Mouse (Mus musculus) MEL (cell line): ENCODE measurements around the gene Tspan11. TPM values are rescaled to one million over a fixed set of nuclear protein-coding genes. Genes with fewer than 3 reads are reported as not detected.

Experiments
- DNase-seq: peaks from one replicate; pipeline ENCODE4 v3.0.0; 2011; ENCODE audit warnings: low read depth, low spot score
- H3K27ac ChIP-seq: 2 replicates; pipeline ENCODE4 v1.5.1; 2012; ENCODE audit warnings: low read depth, mild to moderate bottlenecking, control low read depth, low read length, moderate library complexity; ENCODE audit not compliant: control insufficient read depth
- H3K27me3 ChIP-seq, 2 experiments: fragments of 150-350 bp in 1 of 2; sonication (generic) in 1 of 2; 2 replicates each; pipeline ENCODE4 v1.6.1; 2012; ENCODE audit warnings: low read length in 2 of 2, mild to moderate bottlenecking in 2 of 2, improper control_type of control experiment in 1 of 2, moderate library complexity in 1 of 2; ENCODE audit not compliant: insufficient read depth in 2 of 2, control insufficient read depth in 1 of 2
- H3K36me3 ChIP-seq, 2 experiments: 2 replicates each; pipeline ENCODE4 v1.6.1; 2012 to 2014; ENCODE audit warnings: low read length in 2 of 2, improper control_type of control experiment in 1 of 2, inconsistent platforms in 1 of 2, mild to moderate bottlenecking in 1 of 2; ENCODE audit not compliant: insufficient read depth in 2 of 2, control insufficient read depth in 1 of 2
- H3K4me1 ChIP-seq, 2 experiments: fragments of 150-350 bp in 1 of 2; sonication (generic) in 1 of 2; 2 replicates each; pipeline ENCODE4 v1.6.1; 2012; ENCODE audit warnings: low read length in 2 of 2, improper control_type of control experiment in 1 of 2, mild to moderate bottlenecking in 1 of 2; ENCODE audit not compliant: insufficient read depth in 2 of 2, control insufficient read depth in 1 of 2
- H3K4me3 ChIP-seq, 2 experiments: fragments of 150-350 bp in 1 of 2; sonication (generic) in 1 of 2; 2 replicates each; pipeline ENCODE4 v1.5.1; 2012; ENCODE audit warnings: low read depth in 2 of 2, low read length in 2 of 2, mild to moderate bottlenecking in 2 of 2, moderate library complexity in 2 of 2, control low read depth in 1 of 2, improper control_type of control experiment in 1 of 2; ENCODE audit not compliant: control insufficient read depth in 1 of 2, insufficient read depth in 1 of 2
- H3K79me2 ChIP-seq: 2 replicates; pipeline ENCODE4 v1.6.1; 2012; ENCODE audit warnings: mild to moderate bottlenecking, low read length, moderate library complexity; ENCODE audit not compliant: control insufficient read depth, poor library complexity, insufficient read depth
- H3K9ac ChIP-seq: 2 replicates; pipeline ENCODE4 v1.6.1; 2012; ENCODE audit warnings: low read depth, mild to moderate bottlenecking, control low read depth, low read length, moderate library complexity; ENCODE audit not compliant: control insufficient read depth, poor library complexity, severe bottlenecking
- H3K9me3 ChIP-seq: fragments of 150-350 bp; sonication (generic); replicated peaks from 2 replicates; pipeline ENCODE4 v1.6.1; 2012; ENCODE audit warnings: mild to moderate bottlenecking, low read length, improper control_type of control experiment, moderate library complexity; ENCODE audit not compliant: insufficient read depth
- BHLHE40 ChIP-seq: IDR thresholded peaks from 2 replicates; pipeline ENCODE4 v1.6.1; 2012; ENCODE audit warnings: low read depth, mild to moderate bottlenecking, inconsistent platforms, low read length, improper control_type of control experiment, borderline replicate concordance
- CHD1 ChIP-seq: IDR thresholded peaks from 2 replicates; pipeline ENCODE4 v1.6.1; 2012; ENCODE audit warnings: low read depth, mild to moderate bottlenecking, inconsistent platforms, low read length, improper control_type of control experiment
- CTCF ChIP-seq, 3 experiments: IDR thresholded peaks in 2 of 3; conservative IDR thresholded peaks in 1 of 3; 2 replicates each; pipeline ENCODE4 v1.5.1; 2011 to 2012; ENCODE audit warnings: low read length in 3 of 3, low read depth in 2 of 3, mild to moderate bottlenecking in 2 of 3, improper control_type of control experiment in 1 of 3, inconsistent platforms in 1 of 3, mixed read lengths in 1 of 3, moderate library complexity in 1 of 3; ENCODE audit not compliant: control insufficient read depth in 1 of 3, insufficient read depth in 1 of 3, poor library complexity in 1 of 3, severe bottlenecking in 1 of 3
- E2F4 ChIP-seq: IDR thresholded peaks from 2 replicates; pipeline ENCODE4 v1.6.1; 2011; ENCODE audit warnings: low read depth, low read length, improper control_type of control experiment, borderline replicate concordance
- ELF1 ChIP-seq: IDR thresholded peaks from 2 replicates; pipeline ENCODE4 v1.6.1; 2014; ENCODE audit warnings: low read depth, mild to moderate bottlenecking, inconsistent platforms, low read length, improper control_type of control experiment, moderate library complexity
- EP300 ChIP-seq, 2 experiments: IDR thresholded peaks; 2 replicates each; pipeline ENCODE4 v1.6.1; 2011; ENCODE audit warnings: improper control_type of control experiment in 2 of 2, low read length in 2 of 2, low read depth in 1 of 2, mild to moderate bottlenecking in 1 of 2
- ETS1 ChIP-seq: IDR thresholded peaks from 2 replicates; pipeline ENCODE4 v1.6.1; 2012; ENCODE audit warnings: low read depth, mild to moderate bottlenecking, inconsistent platforms, low read length, improper control_type of control experiment, moderate library complexity
- GABPA ChIP-seq: IDR thresholded peaks from 2 replicates; pipeline ENCODE4 v1.6.1; 2012; ENCODE audit warnings: low read depth, mild to moderate bottlenecking, inconsistent platforms, low read length, improper control_type of control experiment, moderate library complexity
- GATA1 ChIP-seq: IDR thresholded peaks from 2 replicates; pipeline ENCODE4 v1.6.1; 2011; ENCODE audit warnings: low read depth, low read length, improper control_type of control experiment
- HCFC1 ChIP-seq: IDR thresholded peaks from 2 replicates; pipeline ENCODE4 v1.6.1; 2012; ENCODE audit warnings: low read depth, mild to moderate bottlenecking, inconsistent platforms, low read length, improper control_type of control experiment, moderate library complexity
- JUND ChIP-seq: IDR thresholded peaks from 2 replicates; pipeline ENCODE4 v1.6.1; 2011; ENCODE audit warnings: low read depth, mild to moderate bottlenecking, improper control_type of control experiment, low read length
- KAT2A ChIP-seq: conservative IDR thresholded peaks from 2 replicates; pipeline ENCODE4 v1.6.1; 2012; ENCODE audit warnings: low read depth, low read length, improper control_type of control experiment, inconsistent platforms
- MAX ChIP-seq: IDR thresholded peaks from 2 replicates; pipeline ENCODE4 v1.6.1; 2011; ENCODE audit warnings: low read length, improper control_type of control experiment
- MEF2A ChIP-seq: IDR thresholded peaks from 2 replicates; pipeline ENCODE4 v1.6.1; 2014; ENCODE audit warnings: low read depth, mild to moderate bottlenecking, inconsistent platforms, low read length, improper control_type of control experiment; ENCODE audit not compliant: poor library complexity, insufficient replicate concordance, severe bottlenecking; ENCODE audit errors: extremely low read depth
- MYB ChIP-seq: IDR thresholded peaks from 2 replicates; pipeline ENCODE4 v1.6.1; 2011; ENCODE audit warnings: mild to moderate bottlenecking, low read depth, low read length, improper control_type of control experiment
- POLR2AphosphoS2 ChIP-seq: IDR thresholded peaks from 2 replicates; pipeline ENCODE4 v1.6.1; 2011; ENCODE audit warnings: low read length, improper control_type of control experiment
- RAD21 ChIP-seq: IDR thresholded peaks from 2 replicates; pipeline ENCODE4 v1.6.1; 2011; ENCODE audit warnings: mild to moderate bottlenecking, low read depth, low read length, improper control_type of control experiment
- RCOR1 ChIP-seq: IDR thresholded peaks from 2 replicates; pipeline ENCODE4 v1.6.1; 2012; ENCODE audit warnings: low read depth, mild to moderate bottlenecking, inconsistent platforms, low read length, improper control_type of control experiment
- SIN3A ChIP-seq: IDR thresholded peaks from 2 replicates; pipeline ENCODE4 v1.6.1; 2012; ENCODE audit warnings: low read length, improper control_type of control experiment, inconsistent platforms
- SMC3 ChIP-seq: IDR thresholded peaks from 2 replicates; pipeline ENCODE4 v1.6.1; 2011; ENCODE audit warnings: low read depth, low read length, improper control_type of control experiment
- TAL1 ChIP-seq: IDR thresholded peaks from 2 replicates; pipeline ENCODE4 v1.6.1; 2012; ENCODE audit warnings: mild to moderate bottlenecking, inconsistent platforms, low read length, moderate library complexity, mixed read lengths
- TBP ChIP-seq: IDR thresholded peaks from 2 replicates; pipeline ENCODE4 v1.8.0; 2011; ENCODE audit warnings: low read depth, low read length, improper control_type of control experiment
- TCF12 ChIP-seq: IDR thresholded peaks from 2 replicates; pipeline ENCODE4 v1.6.1; 2014; ENCODE audit warnings: low read depth, mild to moderate bottlenecking, inconsistent platforms, low read length, improper control_type of control experiment, moderate library complexity
- UBTF ChIP-seq: IDR thresholded peaks from 2 replicates; pipeline ENCODE4 v1.6.1; 2012; ENCODE audit warnings: low read depth, mild to moderate bottlenecking, inconsistent platforms, low read length, improper control_type of control experiment, moderate library complexity, borderline replicate concordance; ENCODE audit not compliant: insufficient read depth
- USF1 ChIP-seq: IDR thresholded peaks from 2 replicates; pipeline ENCODE4 v1.6.1; 2014; ENCODE audit warnings: low read depth, mild to moderate bottlenecking, inconsistent platforms, low read length, improper control_type of control experiment, moderate library complexity
- ZC3H11A ChIP-seq: IDR thresholded peaks from 2 replicates; pipeline ENCODE4 v1.6.1; 2012; ENCODE audit warnings: low read depth, mild to moderate bottlenecking, inconsistent platforms, low read length, improper control_type of control experiment
- ZMIZ1 ChIP-seq: IDR thresholded peaks from 2 replicates; pipeline ENCODE4 v1.6.1; 2012; ENCODE audit warnings: low read depth, mild to moderate bottlenecking, inconsistent platforms, low read length, improper control_type of control experiment, moderate library complexity
- polyA plus RNA-seq, 2 experiments: library from polyadenylated mRNA; stranded (reverse) in 1 of 2; unstranded in 1 of 2; fragments of >175 nt in 1 of 2; fragments of >200 nt in 1 of 2; gene quantifications; 2 replicates each; pipeline versions ENCODE4 v1.2.1 to v1.2.4; 2012; ENCODE audit warnings: low replicate concordance in 2 of 2, low read depth in 1 of 2; ENCODE audit not compliant: insufficient read length in 2 of 2, insufficient read depth in 1 of 2, missing spikeins in 1 of 2
- total RNA-seq: library from RNA; depleted of rRNA; stranded (reverse); fragments of 300-350 nt; gene quantifications from 2 replicates; pipeline ENCODE4 v1.2.3, GENCODE M21; 2012

Tspan11 gene
- total and polyA plus RNA-seq, 3 experiments, result not detected

GRCm38 (mm10) chr6:127925915-127926314 is 38.5 kb downstream of the Tspan11 start:
- DNase-seq, result no peak
- H3K4me3 ChIP-seq, result no peak overlapping the region
- H3K27me3 ChIP-seq, result no peaks in the 10 kb centered on the region
- no peak overlapping the region for H3K9ac ChIP-seq
- TF ChIP-seq E2F4, result no peak
- TF ChIP-seq CTCF (IDR thresholded peaks at IDR 0.05 in 2 of 3, conservative IDR thresholded peaks at IDR 0.05 in 1 of 3; ENCODE audit: control insufficient read depth in 1 of 3, insufficient read depth in 1 of 3, low read depth in 2 of 3, low read length in 3 of 3, poor library complexity in 1 of 3, severe bottlenecking in 1 of 3), result no peak
- TF ChIP-seq GABPA, result no peak
- TF ChIP-seq UBTF, result no peak
- no peak for TF ChIP-seq RAD21
- no peak for TF ChIP-seq MYB
- no peak for TF ChIP-seq POLR2AphosphoS2
- H3K36me3 ChIP-seq, result no peaks in the 10 kb centered on the region
- no peak overlapping the region for H3K27ac ChIP-seq
- H3K79me2 ChIP-seq, result no peaks in the 10 kb centered on the region
- H3K9me3 ChIP-seq, result no peaks in the 10 kb centered on the region
- H3K4me1 ChIP-seq, result no peaks in the 10 kb centered on the region

- H3K36me3 ChIP-seq, result no peaks in the 10 kb centered on the region
- no peak for TF ChIP-seq TAL1
- no peak for TF ChIP-seq GATA1
- TF ChIP-seq UBTF, result no peak
- no peak for TF ChIP-seq SIN3A
- TF ChIP-seq ELF1, result no peak
- TF ChIP-seq CHD1, result no peak
- TF ChIP-seq MAX, result no peak
- H3K27ac ChIP-seq, result no peak overlapping the region
- H3K9ac ChIP-seq, result no peak overlapping the region
- H3K27me3 ChIP-seq, result no peaks in the 10 kb centered on the region
- no peaks in the 10 kb centered on the region for H3K4me1 ChIP-seq
- no peaks in the 10 kb centered on the region for H3K79me2 ChIP-seq
- DNase-seq, result no peak
- H3K9me3 ChIP-seq, result no peaks in the 10 kb centered on the region
- H3K4me3 ChIP-seq, result no peak overlapping the region
Measured at GRCm38 (mm10) chr6:127928682-127929081, 41.3 kb downstream of the Tspan11 start.

- H3K4me3 ChIP-seq, result no peak overlapping the region
- no peaks in the 10 kb centered on the region for H3K36me3 ChIP-seq
- no peaks in the 10 kb centered on the region for H3K27me3 ChIP-seq
- no peaks in the 10 kb centered on the region for H3K79me2 ChIP-seq
- no peak overlapping the region for H3K27ac ChIP-seq
- no peak overlapping the region for H3K9ac ChIP-seq
- H3K9me3 ChIP-seq, result no peaks in the 10 kb centered on the region
- DNase-seq, result no peak
- H3K4me1 ChIP-seq, result no peaks in the 10 kb centered on the region
- no peak for TF ChIP-seq ETS1
- TF ChIP-seq ZMIZ1, result no peak
- TF ChIP-seq MAX, result no peak
- TF ChIP-seq ZC3H11A, result no peak
- TF ChIP-seq HCFC1, result no peak
- no peak for TF ChIP-seq JUND
- TF ChIP-seq GATA1, result no peak
- no peak for TF ChIP-seq ELF1
- TF ChIP-seq EP300 (IDR thresholded peaks at IDR 0.05; ENCODE audit: low read depth in 1 of 2, low read length in 2 of 2), result no peak
- TF ChIP-seq TBP, result no peak
- TF ChIP-seq TCF12, result no peak
- no peak for TF ChIP-seq MEF2A
- no peak for TF ChIP-seq USF1
- no peak for TF ChIP-seq POLR2AphosphoS2
- no peak for TF ChIP-seq RCOR1
- no peak for TF ChIP-seq SMC3
- no peak for TF ChIP-seq KAT2A
- no peak for TF ChIP-seq GABPA
- no peak for TF ChIP-seq MYB
- no peak for TF ChIP-seq BHLHE40
Measured at GRCm38 (mm10) chr6:127932697-127933096, 45.3 kb downstream of the Tspan11 start.
